Mouse (Mus musculus) midbrain, embryonic 11.5 days (tissue): Measurements from ENCODE around the gene Cyp1a2. TPM values are rescaled to one million over a fixed set of nuclear protein-coding genes. Genes with fewer than 3 reads are reported as not detected.
A peak's percentile ranks its signal among the peaks of the same experiment; 100 is the strongest.

Source experiments
- ATAC-seq: fragments of 200-750 bp; cut with Nextera tagmentation; 2 replicates; pipeline ENCODE4 v1.8.0; 2017; ENCODE audit warnings: moderate TSS enrichment, moderate library complexity; ENCODE audit not compliant: low FRiP score
- DNase-seq: peaks from one replicate; pipeline ENCODE4 v3.0.0; 2015; ENCODE audit warnings: low spot score; ENCODE audit errors: missing footprints
- H3K27ac ChIP-seq: fragments of 300-500 bp; sonication (generic); 2 replicates; pipeline ENCODE4 v1.5.1; 2014; ENCODE audit warnings: low read depth, low read length
- H3K27me3 ChIP-seq: fragments of 300-500 bp; sonication (generic); 2 replicates; pipeline ENCODE4 v1.6.1; 2014; ENCODE audit warnings: mild to moderate bottlenecking, low read length, moderate library complexity, mixed read lengths; ENCODE audit not compliant: control insufficient read depth, insufficient read depth
- H3K36me3 ChIP-seq: fragments of 300-500 bp; sonication (generic); 2 replicates; pipeline ENCODE4 v1.6.1; 2014; ENCODE audit warnings: mild to moderate bottlenecking, low read length, moderate library complexity, mixed read lengths; ENCODE audit not compliant: control insufficient read depth, insufficient read depth
- H3K4me1 ChIP-seq: fragments of 300-500 bp; sonication (generic); 2 replicates; pipeline ENCODE4 v1.6.1; 2014; ENCODE audit warnings: low read length; ENCODE audit not compliant: control insufficient read depth, insufficient read depth
- H3K4me2 ChIP-seq: fragments of 300-500 bp; sonication (generic); 2 replicates; pipeline ENCODE4 v1.6.1; 2014; ENCODE audit warnings: mild to moderate bottlenecking, moderate library complexity
- H3K4me3 ChIP-seq: fragments of 300-500 bp; sonication (generic); 2 replicates; pipeline ENCODE4 v1.5.1; 2014; ENCODE audit warnings: low read depth, low read length
- H3K9ac ChIP-seq: fragments of 300-500 bp; sonication (generic); 2 replicates; pipeline ENCODE4 v1.6.1; 2014; ENCODE audit warnings: low read length
- H3K9me3 ChIP-seq: fragments of 300-500 bp; sonication (generic); 2 replicates; pipeline ENCODE4 v1.6.1; 2016; ENCODE audit warnings: low read length; ENCODE audit not compliant: control insufficient read depth
- WGBS: fragments of 180-500 bp; shearing (Covaris S2); extraction: QIAGEN DNeasy Blood & Tissue Kit; methylation state at CpG from one replicate; pipeline ENCODE4 v1.1.7; 2014; 5-methylcytosine and 5-hydroxymethylcytosine counted together
- polyA plus RNA-seq: library from polyadenylated mRNA; unstranded; fragments of >200 nt; fragmentation: Nextera tagmentation; extraction: Ambion mirVana; gene quantifications from 2 replicates; pipeline ENCODE4 v1.2.1, GENCODE M21; 2014

The Cyp1a2 gene
- polyA plus RNA-seq, 1 experiment from 2014 or later: not detected

DNA sequence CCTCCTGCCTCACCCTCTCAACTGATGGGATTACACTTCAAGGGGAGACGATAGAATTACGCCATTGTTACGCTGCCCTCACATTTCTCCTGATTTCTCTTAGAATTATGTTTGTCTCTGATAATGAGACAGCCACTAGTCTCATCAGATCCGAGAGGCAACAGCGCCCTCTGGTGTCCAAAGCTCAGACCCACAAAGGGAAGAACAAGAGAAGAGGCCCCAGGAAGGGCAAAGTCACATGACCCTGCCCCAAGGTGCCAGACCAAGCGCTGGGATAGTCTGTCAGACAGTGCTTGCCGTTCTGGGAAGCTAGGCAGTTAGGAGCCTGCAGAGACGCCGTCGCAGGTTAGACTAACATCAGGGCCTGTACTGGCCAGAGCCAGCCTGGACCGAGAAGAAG, 27.8 kb downstream of the Cyp1a2 start:
- peak; percentile 99 for DNase-seq
- H3K9ac ChIP-seq: peak overlapping the region; percentile 22; the same call in 1 of the 2 replicates
- peak; percentile 79 for ATAC-seq
- H3K36me3 ChIP-seq: no peaks in the 10 kb centered on the region
- H3K4me3 ChIP-seq: no peak overlapping the region
- WGBS: 4% methylated on average over 11 of the region's 11 CpGs
- H3K4me2 ChIP-seq: peak overlapping the region; percentile 10; the same call in 1 of the 2 replicates
- peaks cover 17% of the 10 kb centered on the region for H3K4me1 ChIP-seq
- no peak overlapping the region for H3K27ac ChIP-seq
- H3K27me3 ChIP-seq: no peaks in the 10 kb centered on the region
- no peaks in the 10 kb centered on the region for H3K9me3 ChIP-seq

DNA sequence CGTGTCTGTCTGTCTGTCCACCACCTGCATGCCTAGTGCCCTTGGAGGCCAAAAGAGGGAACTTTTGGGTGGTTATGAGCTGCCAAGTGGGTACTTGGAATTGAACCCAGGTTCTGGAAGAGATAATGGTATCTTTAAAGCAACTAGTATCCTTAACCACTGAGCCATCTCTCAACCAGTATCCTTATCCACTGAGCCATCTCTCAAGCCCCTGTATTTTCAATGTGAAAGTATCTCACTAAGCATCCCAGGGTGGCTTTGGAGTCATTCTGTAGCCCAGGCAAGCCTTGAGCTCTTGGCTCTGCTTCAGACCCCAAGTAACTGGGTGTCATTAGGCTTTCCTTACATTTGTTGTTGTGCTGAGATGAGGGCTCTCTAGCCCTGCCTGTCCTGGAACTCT, 28.5 kb downstream of the Cyp1a2 start:
- Histone ChIP-seq H3K4me3 (no peak overlapping the region), H3K4me2 (no peak overlapping the region), H3K9me3 (no peaks in the 10 kb centered on the region), H3K4me1 (peaks cover 21% of the 10 kb centered on the region), H3K9ac (no peak overlapping the region), H3K36me3 (no peaks in the 10 kb centered on the region), H3K27me3 (no peaks in the 10 kb centered on the region), H3K27ac (no peak overlapping the region)
- DNase-seq (peak; percentile 83), ATAC-seq (no peak)
- WGBS: 81% methylated on average over 1 of the region's 1 CpGs

DNA sequence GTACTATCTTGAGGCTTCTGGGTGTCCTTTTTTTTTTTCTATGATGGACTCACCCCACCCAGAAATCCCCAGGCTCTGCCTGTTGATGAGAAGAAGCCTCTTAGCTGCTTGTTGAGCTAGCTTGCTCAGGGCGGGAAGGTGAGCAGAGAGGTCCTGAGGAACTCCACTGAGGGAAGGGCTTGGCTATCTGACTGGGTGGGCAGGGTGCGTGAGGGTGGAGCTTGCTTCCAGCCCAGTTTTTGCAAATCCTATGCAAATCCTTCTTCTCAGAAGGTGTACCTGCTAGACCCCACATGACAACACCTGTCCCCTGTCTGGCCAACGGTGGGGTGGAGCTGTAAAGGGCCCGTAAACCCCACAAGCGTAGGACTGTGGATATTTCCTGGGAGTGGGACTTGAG, 30.2 kb downstream of the Cyp1a2 start, which contains the start of gene Csk:
Csk (minus strand) TSS at position 349 of the 400 bp plus-strand sequence.
- WGBS: 31% methylated on average over 5 of the region's 5 CpGs
- no peak within 1 kb of the TSS for H3K9ac ChIP-seq
- no peak for DNase-seq
- H3K4me2 ChIP-seq: no peak within 1 kb of the TSS
- peaks cover 21% of the 10 kb centered on the region for H3K4me1 ChIP-seq
- H3K36me3 ChIP-seq: no peaks in the 10 kb centered on the region
- no peaks in the 10 kb centered on the region for H3K9me3 ChIP-seq
- no peak for ATAC-seq
- H3K27me3 ChIP-seq: no peaks in the 10 kb centered on the region
- no peak within 1 kb of the TSS for H3K4me3 ChIP-seq
- H3K27ac ChIP-seq: peak within 1 kb of the TSS; percentile 14; the same call in 1 of the 2 replicates

DNA sequence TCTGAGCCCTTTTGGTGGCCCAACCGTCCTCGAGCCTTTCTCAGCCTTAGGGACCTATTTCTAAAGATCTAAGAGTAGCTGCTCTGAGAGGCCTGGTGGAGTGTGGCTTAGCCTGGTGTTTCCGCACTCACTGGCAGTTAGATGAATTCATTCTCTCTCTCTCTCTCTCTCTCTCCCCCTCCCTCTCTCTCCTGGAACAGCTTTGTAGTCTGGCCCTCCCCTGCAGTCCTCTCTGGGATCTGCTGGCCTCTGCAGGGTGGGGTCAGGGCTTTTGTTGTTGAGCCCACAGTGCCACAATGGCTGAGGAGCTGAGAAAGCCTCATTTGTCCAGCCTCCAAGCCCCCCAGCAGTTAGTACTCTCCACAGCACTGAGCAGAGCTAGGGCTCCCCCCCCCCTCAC, 30.6 kb downstream of the Cyp1a2 start:
- ATAC-seq: peak; percentile 69

DNA sequence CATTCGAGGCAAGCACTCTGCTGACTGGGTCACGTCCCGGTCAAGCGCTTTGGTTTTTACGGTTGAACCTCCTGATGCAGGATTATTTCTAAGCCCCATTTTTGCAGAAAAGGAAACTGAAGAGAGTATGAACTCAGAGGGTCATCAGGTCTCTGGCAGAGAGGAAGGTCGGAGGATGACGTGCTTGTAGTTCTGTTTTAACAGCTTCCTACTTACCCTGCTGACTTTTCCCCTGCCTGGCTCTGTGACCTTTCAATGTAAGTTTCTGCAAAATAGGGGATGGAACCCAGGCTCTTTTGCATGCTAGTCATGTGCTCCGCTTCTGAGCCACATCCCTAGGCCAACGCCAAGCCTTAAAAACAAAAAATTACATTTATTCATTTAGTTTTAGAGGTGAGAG, 31.2 kb downstream of the Cyp1a2 start:
- no peaks in the 10 kb centered on the region for H3K36me3 ChIP-seq
- H3K4me3 ChIP-seq: no peak overlapping the region
- no peak overlapping the region for H3K27ac ChIP-seq
- ATAC-seq (no peak), DNase-seq (peak; percentile 69)
- H3K9me3 ChIP-seq: no peaks in the 10 kb centered on the region
- H3K4me1 ChIP-seq: peaks cover 21% of the 10 kb centered on the region
- no peak overlapping the region for H3K4me2 ChIP-seq
- H3K9ac ChIP-seq: no peak overlapping the region
- 56% methylated on average over 9 of the region's 9 CpGs for WGBS
- no peaks in the 10 kb centered on the region for H3K27me3 ChIP-seq

More for the DNA sequence above, 30.6 kb downstream of the Cyp1a2 start:
- Histone ChIP-seq H3K27ac (no peak overlapping the region; the same call in 1 of the 2 replicates), H3K4me3 (no peak overlapping the region), H3K4me2 (no peak overlapping the region), H3K27me3 (no peaks in the 10 kb centered on the region), H3K9me3 (no peaks in the 10 kb centered on the region), H3K36me3 (no peaks in the 10 kb centered on the region), H3K4me1 (peaks cover 21% of the 10 kb centered on the region), H3K9ac (no peak overlapping the region)
- DNase-seq: peak; percentile 92
- 13% methylated on average over 3 of the region's 3 CpGs for WGBS

DNA sequence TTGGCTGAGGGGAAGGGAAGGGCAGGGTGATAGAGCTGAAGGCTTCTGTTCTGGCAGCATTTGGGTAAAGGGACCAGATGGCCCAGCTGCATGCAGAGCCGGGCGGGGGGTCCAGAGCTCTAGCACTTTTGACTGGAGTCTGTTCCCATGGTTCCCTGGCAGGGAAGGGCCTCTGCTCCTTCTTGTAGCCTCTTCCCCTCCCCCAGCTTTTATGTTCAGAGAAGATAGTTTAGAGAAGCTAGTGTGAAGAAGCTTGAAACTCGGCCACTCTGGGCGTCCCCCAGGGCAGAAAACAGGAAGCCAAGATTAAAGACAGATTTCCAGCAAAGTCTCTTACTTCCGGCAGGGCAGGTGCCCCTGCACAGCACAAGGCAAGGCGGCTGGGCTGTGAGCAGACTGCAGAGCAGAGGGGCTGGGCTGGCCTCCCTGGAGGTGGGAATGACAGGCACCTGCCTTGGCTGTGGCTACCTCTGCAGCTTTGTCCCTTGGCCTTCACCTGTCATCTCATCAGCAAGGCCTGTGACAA, 32.7 kb downstream of the Cyp1a2 start:
- Histone ChIP-seq H3K27me3 (no peaks in the 10 kb centered on the region), H3K9me3 (no peaks in the 10 kb centered on the region), H3K4me1 (peaks cover 21% of the 10 kb centered on the region), H3K4me2 (no peak overlapping the region), H3K36me3 (no peaks in the 10 kb centered on the region), H3K27ac (no peak overlapping the region; the same call in 1 of the 2 replicates), H3K9ac (peak overlapping the region; percentile 17), H3K4me3 (no peak overlapping the region)
- peak; percentile 85 for DNase-seq
- WGBS: 40% methylated on average over 6 of the region's 6 CpGs
- ATAC-seq: no peak

DNA sequence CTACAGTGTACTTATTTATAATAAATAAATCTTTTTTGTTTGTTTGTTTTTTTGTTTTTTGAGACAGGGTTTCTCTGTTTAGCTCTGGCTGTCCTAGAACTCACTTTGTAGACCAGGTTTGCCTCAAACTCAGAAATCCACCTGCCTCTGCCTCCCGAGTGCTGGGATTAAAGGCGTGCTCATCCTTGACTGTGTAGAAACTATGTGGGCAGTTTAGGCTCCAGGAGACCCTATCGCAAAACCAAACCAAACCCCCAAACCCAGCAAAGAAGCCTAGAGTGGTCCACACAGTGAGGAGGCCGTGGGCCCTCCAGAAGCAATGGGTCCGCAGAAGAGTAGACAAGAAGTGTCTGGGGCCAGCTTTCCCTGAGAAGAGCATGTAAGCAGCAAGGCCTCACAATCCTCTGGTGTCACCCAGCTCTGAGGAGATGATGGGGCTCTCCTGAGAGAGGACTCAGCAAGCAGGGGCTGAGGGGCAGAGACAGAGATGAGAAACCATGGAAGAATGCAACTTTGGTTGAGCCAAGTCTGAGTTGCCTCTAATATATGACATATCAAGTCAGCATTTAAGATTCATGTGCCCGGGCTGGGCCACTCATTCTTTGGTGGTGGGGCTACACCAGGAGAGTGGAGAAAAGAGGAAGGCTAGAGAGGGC, 33.2 kb downstream of the Cyp1a2 start:
- Histone ChIP-seq H3K27ac (no peak overlapping the region; the same call in 1 of the 2 replicates), H3K9me3 (no peaks in the 10 kb centered on the region), H3K36me3 (no peaks in the 10 kb centered on the region), H3K4me1 (peaks cover 23% of the 10 kb centered on the region), H3K9ac (no peak overlapping the region), H3K4me3 (no peak overlapping the region), H3K27me3 (no peaks in the 10 kb centered on the region), H3K4me2 (no peak overlapping the region)
- ATAC-seq (no peak), DNase-seq (peak; percentile 75)
- WGBS: 91% methylated on average over 6 of the region's 6 CpGs

DNA sequence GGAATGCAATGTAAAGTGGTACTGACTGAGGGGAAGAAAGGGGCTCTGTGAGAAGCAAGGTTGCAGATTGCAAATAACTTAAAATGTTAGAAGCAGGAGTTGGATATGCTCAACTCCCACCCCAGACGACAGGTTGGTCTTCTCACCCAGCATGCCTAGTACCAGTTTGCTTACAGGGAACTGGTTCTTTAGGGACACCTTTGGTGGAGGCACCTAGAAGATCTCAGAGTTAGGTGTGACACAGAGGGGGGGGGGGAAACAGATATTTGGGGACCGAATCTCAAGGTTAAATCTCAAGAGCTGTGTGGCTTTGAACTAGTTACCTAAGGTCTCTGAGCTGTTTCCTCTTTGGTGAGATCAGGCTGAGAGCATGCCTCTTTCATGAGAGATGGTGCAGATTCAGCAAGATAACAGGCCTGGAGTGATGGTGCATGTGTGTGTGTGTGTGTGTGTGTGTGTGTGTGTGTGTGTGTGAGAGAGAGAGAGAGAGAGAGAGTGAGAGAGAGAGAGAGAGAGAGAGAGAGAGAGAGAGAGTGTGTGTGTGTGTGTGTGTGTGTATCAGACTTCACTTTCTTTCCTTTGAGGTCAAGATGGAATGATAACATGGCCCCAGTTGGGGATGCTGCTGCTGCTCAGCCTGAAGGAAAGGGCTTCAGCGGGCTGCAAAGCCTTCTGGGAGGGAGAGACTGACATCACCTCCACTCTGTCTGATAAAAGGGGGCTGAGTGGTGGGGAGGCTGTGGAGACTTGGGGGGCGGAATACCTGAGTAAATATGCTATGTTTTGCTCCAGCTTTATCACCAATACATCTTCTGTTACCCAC, 36.0 kb downstream of the Cyp1a2 start:
- no peak overlapping the region for H3K9ac ChIP-seq
- H3K4me1 ChIP-seq: peaks cover 32% of the 10 kb centered on the region
- no peaks in the 10 kb centered on the region for H3K9me3 ChIP-seq
- H3K4me3 ChIP-seq: no peak overlapping the region
- WGBS: 68% methylated on average over 4 of the region's 4 CpGs
- ATAC-seq (no peak), DNase-seq (peak; percentile 77)
- H3K36me3 ChIP-seq: no peaks in the 10 kb centered on the region
- H3K27me3 ChIP-seq: no peaks in the 10 kb centered on the region
- H3K27ac ChIP-seq: no peak overlapping the region
- no peak overlapping the region for H3K4me2 ChIP-seq
